Mouse (Mus musculus) embryonic facial prominence, embryonic 13.5 days (tissue): Measurements from ENCODE around the gene Nrxn2. TPM values are rescaled to one million over a fixed set of nuclear protein-coding genes. Genes with fewer than 3 reads are reported as not detected.

Source experiments
- ATAC-seq: fragments of 200-750 bp; cut with Nextera tagmentation; 2 replicates; pipeline ENCODE4 v1.8.0; 2017; ENCODE audit warnings: low read depth; ENCODE audit not compliant: insufficient number of reproducible peaks, insufficient read depth, low FRiP score, low TSS enrichment
- H3K27ac ChIP-seq: fragments of 300-500 bp; sonication (generic); 2 replicates; pipeline ENCODE4 v1.5.1; 2015; ENCODE audit warnings: moderate library complexity, mild to moderate bottlenecking, inconsistent platforms
- H3K27me3 ChIP-seq: fragments of 300-500 bp; sonication (generic); 2 replicates; pipeline ENCODE4 v1.6.1; 2015; ENCODE audit warnings: mild to moderate bottlenecking, inconsistent platforms
- H3K36me3 ChIP-seq: fragments of 300-500 bp; sonication (generic); 2 replicates; pipeline ENCODE4 v1.6.1; 2015; ENCODE audit warnings: mild to moderate bottlenecking, inconsistent platforms
- H3K4me1 ChIP-seq: fragments of 300-500 bp; sonication (generic); 2 replicates; pipeline ENCODE4 v1.6.1; 2015; ENCODE audit warnings: inconsistent platforms
- H3K4me2 ChIP-seq: fragments of 300-500 bp; sonication (generic); 2 replicates; pipeline ENCODE4 v1.6.1; 2015; ENCODE audit warnings: moderate library complexity, mild to moderate bottlenecking, inconsistent platforms
- H3K4me3 ChIP-seq: fragments of 300-500 bp; sonication (generic); 2 replicates; pipeline ENCODE4 v1.5.1; 2015; ENCODE audit warnings: mild to moderate bottlenecking, inconsistent platforms
- H3K9ac ChIP-seq: fragments of 300-500 bp; sonication (generic); 2 replicates; pipeline ENCODE4 v1.6.1; 2015; ENCODE audit warnings: mild to moderate bottlenecking, inconsistent platforms
- H3K9me3 ChIP-seq: fragments of 300-500 bp; sonication (generic); 2 replicates; pipeline ENCODE4 v1.6.1; 2016; ENCODE audit warnings: inconsistent platforms
- WGBS: fragments of 180-500 bp; shearing (Covaris S2); methylation state at CpG from one replicate; pipeline ENCODE4 v1.1.7; 2015; ENCODE audit warnings: mixed read lengths; 5-methylcytosine and 5-hydroxymethylcytosine counted together
- polyA plus RNA-seq: library from polyadenylated mRNA; unstranded; fragments of >200 nt; fragmentation: Nextera tagmentation; extraction: Ambion mirVana; gene quantifications from 2 replicates; pipeline ENCODE4 v1.2.1, GENCODE M21; 2015

The Nrxn2 gene
- polyA plus RNA-seq, 1 experiment from 2014 or later = 2.0 TPM

DNA sequence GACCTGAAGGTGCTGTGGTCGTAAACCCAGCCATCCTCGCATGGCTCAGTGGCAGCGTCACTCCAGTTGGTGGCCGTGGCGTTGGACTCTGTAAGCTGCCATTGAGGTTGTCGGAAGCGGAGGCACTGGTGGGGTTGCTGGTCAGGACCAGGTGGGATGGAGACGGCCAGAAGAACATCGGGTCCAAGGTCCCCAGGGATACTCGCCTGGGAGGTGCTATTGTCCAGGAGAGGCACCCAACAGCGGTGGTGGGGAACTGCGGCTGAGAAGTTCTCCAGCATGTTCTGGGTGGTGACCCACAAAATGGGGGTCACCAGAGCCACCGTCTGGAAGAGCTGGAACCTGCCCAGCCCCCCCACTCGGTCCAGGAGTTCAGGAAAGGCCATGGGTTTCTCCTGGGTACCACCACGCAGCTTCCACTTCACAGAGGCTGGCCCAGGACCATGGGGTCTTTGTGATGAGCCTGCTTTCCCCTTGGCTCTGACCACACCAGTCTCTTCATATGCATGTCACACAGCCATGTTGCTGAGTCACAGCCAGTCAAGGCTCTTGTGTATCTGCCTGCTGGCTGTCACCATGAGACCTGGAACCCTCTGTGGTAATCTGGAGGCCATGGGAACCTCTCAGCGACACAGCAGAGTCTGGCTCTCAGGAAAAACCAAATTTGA is 124.0 kb downstream of the Nrxn2 start, which contains the start of gene Slc22a12:
Gene Slc22a12 (minus strand): TSS at position 666 of the 668 bp plus-strand sequence.
- Histone ChIP-seq H3K36me3 (no peaks in the 10 kb centered on the region), H3K4me3 (no peak within 1 kb of the TSS), H3K27ac (no peak within 1 kb of the TSS), H3K4me1 (no peaks in the 10 kb centered on the region), H3K4me2 (no peak within 1 kb of the TSS), H3K27me3 (peaks cover 6% of the 10 kb centered on the region; the same call in 1 of the 2 replicates), H3K9ac (no peak within 1 kb of the TSS), H3K9me3 (peaks cover 3% of the 10 kb centered on the region; the same call in 1 of the 2 replicates)
- 91% methylated on average over 16 of the region's 16 CpGs for WGBS
- no peak for ATAC-seq

- Histone ChIP-seq H3K9me3 (peaks cover 3% of the 10 kb centered on the region; the same call in 1 of the 2 replicates), H3K9ac (no peak overlapping the region), H3K4me1 (no peaks in the 10 kb centered on the region), H3K27me3 (peaks cover 6% of the 10 kb centered on the region; the same call in 1 of the 2 replicates), H3K4me3 (no peak overlapping the region), H3K36me3 (no peaks in the 10 kb centered on the region), H3K27ac (no peak overlapping the region), H3K4me2 (no peak overlapping the region)
- 85% methylated on average over 6 of the region's 6 CpGs for WGBS
- no peak for ATAC-seq
Observed at GRCm38 (mm10) chr19:6543035-6543383, 124.5 kb downstream of the Nrxn2 start.

DNA sequence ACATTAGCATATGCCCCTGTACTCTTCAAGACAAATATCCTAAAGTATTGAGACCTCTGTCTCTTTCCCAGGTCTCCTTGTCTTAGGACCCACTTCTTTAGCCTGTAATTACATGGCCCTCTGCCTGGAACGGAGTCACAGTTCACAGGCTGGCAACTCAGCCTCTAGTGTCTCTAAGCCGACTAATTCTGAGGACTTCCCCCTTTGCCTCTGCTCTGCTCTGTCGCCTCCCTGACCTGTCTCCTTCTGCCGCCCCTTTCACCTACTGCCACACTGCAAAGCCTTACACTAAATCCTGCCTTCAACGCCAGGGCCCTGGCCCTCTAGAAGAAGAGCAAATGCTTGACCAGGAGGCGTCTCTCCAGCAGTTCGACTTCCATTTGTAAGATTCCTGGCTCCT is 125.0 kb downstream of the Nrxn2 start:
- 40% methylated on average over 7 of the region's 7 CpGs for WGBS

DNA sequence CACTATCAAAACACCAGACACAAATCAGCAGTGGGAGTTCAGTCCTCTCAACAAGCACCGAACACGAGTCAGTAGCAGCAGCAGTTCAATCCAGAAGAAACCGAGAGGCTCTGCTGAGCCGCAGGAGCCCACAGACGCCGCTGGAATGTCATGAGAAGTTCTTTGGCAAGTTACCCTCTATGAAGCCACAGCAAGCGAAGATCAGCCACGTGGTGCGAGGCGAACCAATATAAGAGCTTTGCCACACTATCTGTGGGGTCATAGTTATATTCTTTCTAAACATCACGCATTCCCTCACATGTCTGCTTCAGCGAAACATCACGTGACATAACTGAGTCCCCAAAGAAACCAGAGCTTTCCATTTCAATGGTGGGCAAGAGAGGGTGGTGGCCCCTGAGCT is 126.2 kb downstream of the Nrxn2 start:
- Histone ChIP-seq H3K9me3 (peaks cover 3% of the 10 kb centered on the region; the same call in 1 of the 2 replicates), H3K9ac (no peak overlapping the region), H3K4me3 (no peak overlapping the region), H3K36me3 (no peaks in the 10 kb centered on the region), H3K27ac (no peak overlapping the region), H3K4me1 (no peaks in the 10 kb centered on the region; the same call in 1 of the 2 replicates), H3K4me2 (no peak overlapping the region), H3K27me3 (peaks cover 6% of the 10 kb centered on the region; the same call in 1 of the 2 replicates)
- ATAC-seq = no peak
- 81% methylated on average over 13 of the region's 13 CpGs for WGBS

More for the DNA sequence above, 125.0 kb downstream of the Nrxn2 start:
- no peak overlapping the region for H3K4me2 ChIP-seq
- ATAC-seq = no peak
- peaks cover 6% of the 10 kb centered on the region; the same call in 1 of the 2 replicates for H3K27me3 ChIP-seq
- no peak overlapping the region for H3K4me3 ChIP-seq
- no peak overlapping the region for H3K9ac ChIP-seq
- H3K27ac ChIP-seq = no peak overlapping the region
- peaks cover 3% of the 10 kb centered on the region; the same call in 1 of the 2 replicates for H3K9me3 ChIP-seq
- H3K36me3 ChIP-seq = no peaks in the 10 kb centered on the region
- no peaks in the 10 kb centered on the region for H3K4me1 ChIP-seq

GRCm38 (mm10) chr19:6545481-6545880 is 127.0 kb downstream of the Nrxn2 start:
- Histone ChIP-seq H3K9ac (no peak overlapping the region), H3K27ac (no peak overlapping the region), H3K4me1 (no peaks in the 10 kb centered on the region; the same call in 1 of the 2 replicates), H3K4me3 (no peak overlapping the region), H3K4me2 (no peak overlapping the region), H3K27me3 (peaks cover 6% of the 10 kb centered on the region; the same call in 1 of the 2 replicates), H3K36me3 (no peaks in the 10 kb centered on the region), H3K9me3 (peaks cover 3% of the 10 kb centered on the region; the same call in 1 of the 2 replicates)
- no peak for ATAC-seq
- WGBS = 94% methylated on average over 5 of the region's 5 CpGs

DNA sequence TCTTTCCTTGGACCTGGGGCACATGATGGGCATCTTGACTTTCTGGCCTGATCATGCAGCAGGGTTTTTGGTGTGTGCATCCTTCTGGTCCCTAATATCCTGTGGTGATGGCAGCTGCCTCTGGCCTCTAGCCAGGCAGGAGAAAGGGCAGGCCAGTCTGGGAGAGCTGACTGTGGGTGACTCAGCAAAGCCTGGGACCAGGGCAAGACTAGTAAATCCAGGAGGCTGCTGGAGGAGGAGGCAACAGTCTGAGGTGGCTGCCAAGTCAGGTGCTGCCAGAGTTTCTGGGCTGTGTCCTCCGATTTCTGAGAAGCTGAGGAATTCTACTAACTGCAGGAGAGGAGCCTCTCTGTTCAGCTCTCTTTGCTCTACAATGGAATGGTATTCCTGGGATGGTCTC is 127.6 kb downstream of the Nrxn2 start:
- H3K27me3 ChIP-seq = peaks cover 4% of the 10 kb centered on the region; the same call in 1 of the 2 replicates
- H3K27ac ChIP-seq = no peak overlapping the region
- no peak overlapping the region for H3K4me3 ChIP-seq
- no peaks in the 10 kb centered on the region for H3K36me3 ChIP-seq
- H3K4me2 ChIP-seq = no peak overlapping the region
- H3K4me1 ChIP-seq = no peaks in the 10 kb centered on the region; the same call in 1 of the 2 replicates
- 87% methylated on average over 1 of the region's 1 CpGs for WGBS
- no peak for ATAC-seq
- H3K9me3 ChIP-seq = peaks cover 3% of the 10 kb centered on the region; the same call in 1 of the 2 replicates
- no peak overlapping the region for H3K9ac ChIP-seq

GRCm38 (mm10) chr19:6547801-6548200 is 129.3 kb downstream of the Nrxn2 start:
- no peak for ATAC-seq
- WGBS = 78% methylated on average over 5 of the region's 5 CpGs
- no peak overlapping the region for H3K9ac ChIP-seq
- peaks cover 4% of the 10 kb centered on the region; the same call in 1 of the 2 replicates for H3K27me3 ChIP-seq
- peaks cover 3% of the 10 kb centered on the region; the same call in 1 of the 2 replicates for H3K9me3 ChIP-seq
- no peaks in the 10 kb centered on the region; the same call in 1 of the 2 replicates for H3K4me1 ChIP-seq
- no peak overlapping the region for H3K4me2 ChIP-seq
- H3K27ac ChIP-seq = no peak overlapping the region
- H3K4me3 ChIP-seq = no peak overlapping the region
- H3K36me3 ChIP-seq = no peaks in the 10 kb centered on the region

- Histone ChIP-seq H3K9me3 (peaks cover 3% of the 10 kb centered on the region; the same call in 1 of the 2 replicates), H3K36me3 (no peaks in the 10 kb centered on the region), H3K27me3 (peaks cover 4% of the 10 kb centered on the region; the same call in 1 of the 2 replicates), H3K4me2 (no peak overlapping the region), H3K4me3 (no peak overlapping the region), H3K4me1 (peaks cover 5% of the 10 kb centered on the region), H3K9ac (no peak overlapping the region), H3K27ac (no peak overlapping the region)
- WGBS = 75% methylated on average over 16 of the region's 16 CpGs
- no peak for ATAC-seq
Observed at GRCm38 (mm10) chr19:6548431-6549410, 130.2 kb downstream of the Nrxn2 start.

DNA sequence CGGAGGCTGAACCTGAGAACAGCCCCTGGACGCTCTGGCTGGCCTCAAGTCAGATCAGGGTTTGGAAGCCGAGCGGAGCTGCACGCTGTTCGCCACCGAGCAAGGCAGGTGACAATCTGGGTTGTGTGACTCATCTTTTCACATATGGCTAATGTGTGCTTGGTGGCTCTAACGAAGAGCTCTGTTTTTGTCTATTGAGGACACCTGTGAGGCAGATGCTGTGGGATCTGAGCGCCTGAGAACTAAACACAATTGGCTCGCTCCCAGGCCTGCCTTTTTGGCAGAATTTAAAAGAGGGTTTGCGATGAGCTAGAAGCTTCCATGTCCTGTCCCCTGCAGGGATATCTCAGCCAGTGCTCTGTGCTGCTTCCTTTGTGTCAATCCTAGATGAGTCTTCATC is 131.0 kb downstream of the Nrxn2 start:
- Histone ChIP-seq H3K9me3 (peaks cover 3% of the 10 kb centered on the region; the same call in 1 of the 2 replicates), H3K27ac (no peak overlapping the region), H3K4me3 (no peak overlapping the region), H3K27me3 (peaks cover 4% of the 10 kb centered on the region; the same call in 1 of the 2 replicates), H3K4me2 (no peak overlapping the region), H3K9ac (no peak overlapping the region), H3K4me1 (peaks cover 13% of the 10 kb centered on the region), H3K36me3 (no peaks in the 10 kb centered on the region)
- no peak; the same call in 1 of the 2 replicates for ATAC-seq
- 77% methylated on average over 11 of the region's 11 CpGs for WGBS

GRCm38 (mm10) chr19:6551215-6551614 is 132.7 kb downstream of the Nrxn2 start:
- Histone ChIP-seq H3K27me3 (no peaks in the 10 kb centered on the region), H3K27ac (no peak overlapping the region), H3K9ac (no peak overlapping the region), H3K4me3 (no peak overlapping the region), H3K4me1 (peaks cover 14% of the 10 kb centered on the region), H3K4me2 (no peak overlapping the region), H3K36me3 (no peaks in the 10 kb centered on the region), H3K9me3 (no peaks in the 10 kb centered on the region)
- ATAC-seq = no peak
- WGBS = 72% methylated on average over 4 of the region's 4 CpGs

GRCm38 (mm10) chr19:6552302-6553028 is 133.9 kb downstream of the Nrxn2 start:
- Histone ChIP-seq H3K9me3 (no peaks in the 10 kb centered on the region), H3K27me3 (no peaks in the 10 kb centered on the region), H3K36me3 (no peaks in the 10 kb centered on the region), H3K4me1 (peaks cover 14% of the 10 kb centered on the region), H3K4me3 (no peak overlapping the region), H3K27ac (no peak overlapping the region), H3K9ac (no peak overlapping the region), H3K4me2 (no peak overlapping the region)
- WGBS = 72% methylated on average over 3 of the region's 4 CpGs
- ATAC-seq = no peak
